8 mouse cellular contexts compared by ENCODE assay signal in genomic region chr11:104648571-104648970, GRCm38 (mm10). TPM values are rescaled to one million over a fixed set of nuclear protein-coding genes. Genes with fewer than 3 reads are reported as not detected.
DNase-seq lines count a peak whose midpoint lies in the region.

No protein-coding gene starts in this region.

- no peaks in the 10 kb centered on the region for H3K27me3 ChIP-seq in embryonic facial prominence, embryonic 10.5 days (replicated peaks; ENCODE audit: low read depth, poor library complexity, severe bottlenecking)

- H3K9me3 ChIP-seq in embryonic facial prominence, embryonic 10.5 days = no peaks in the 10 kb centered on the region

- peaks cover 16% of the 10 kb centered on the region; the same call in 1 of the 2 replicates for H3K4me1 ChIP-seq in embryonic facial prominence, embryonic 10.5 days

- H3K36me3 ChIP-seq in embryonic facial prominence, embryonic 10.5 days (replicated peaks) = no peaks in the 10 kb centered on the region

- WGBS in embryonic facial prominence, embryonic 10.5 days = 51% methylated on average over 3 of the region's 3 CpGs

- DNase-seq in adrenal gland, postnatal 10 days = peak; percentile 43
- DNase-seq in adrenal gland, postnatal 4 days (ENCODE audit: low spot score in 2 of 2) = no peak
- peak; percentile 29 for DNase-seq in layer of hippocampus, adult 11-12 months (ENCODE audit: low spot score)
- no peak for DNase-seq in layer of hippocampus, adult 9-10 months (ENCODE audit: low spot score)
- DNase-seq in embryonic facial prominence, embryonic 10.5 days (ENCODE audit: low spot score) = peak; percentile 37
- DNase-seq in mesoderm, embryonic 11.5 days (ENCODE audit: low read depth, low spot score) = peak; percentile 58
- DNase-seq in urinary bladder, postnatal 25 days (ENCODE audit: low spot score) = no peak
- no peak for DNase-seq in right cerebral cortex, postnatal 36 days (ENCODE audit: low spot score in 2 of 2)

- no peak overlapping the region for H3K4me3 ChIP-seq in embryonic facial prominence, embryonic 10.5 days

- no peak overlapping the region for H3K27ac ChIP-seq in embryonic facial prominence, embryonic 10.5 days (replicated peaks)

RNA-seq across cellular contexts. Expression of gene Gm11639, which starts 36.9 kb away (rescaled TPM):
- under 1 TPM; 0.12 TPM for total RNA-seq in adrenal gland, postnatal 10 days (2021)
- total RNA-seq in adrenal gland, postnatal 4 days (2021) = under 1 TPM; 0.06 to 0.11 TPM
- not detected in 2 replicates for polyA plus RNA-seq in embryonic facial prominence, embryonic 10.5 days (2016; fragmentation: Nextera tagmentation; extraction: Ambion mirVana)

RNA-seq across cellular contexts. Expression of gene Itgb3, which starts 40.8 kb away (rescaled TPM):
- total RNA-seq in adrenal gland, postnatal 10 days (2021) = 10 to 100 TPM in 1 of 2 experiments, 1 to 10 TPM in 1; 9.4 to 15.4 TPM
- total RNA-seq in adrenal gland, postnatal 4 days (2021) = 10 to 100 TPM; 12.9 to 16.6 TPM
- polyA plus RNA-seq in embryonic facial prominence, embryonic 10.5 days (2016; fragmentation: Nextera tagmentation; extraction: Ambion mirVana) = 2.9 and 4.2 TPM in 2 replicates

Comparison
In these comparisons a context has a peak if more than half of its experiments do, and no peak if none do; other contexts are left out.
1. DNase-seq: peak in adrenal gland, postnatal 10 days (single experiment), layer of hippocampus, adult 11-12 months (single experiment), embryonic facial prominence, embryonic 10.5 days (single experiment) and mesoderm, embryonic 11.5 days (single experiment); none in adrenal gland, postnatal 4 days (0 of 2), layer of hippocampus, adult 9-10 months (single experiment), urinary bladder, postnatal 25 days (single experiment) and right cerebral cortex, postnatal 36 days (0 of 2).